8 mouse cellular contexts compared by ENCODE assay signal in genomic region chr9:22327099-22327474, GRCm38 (mm10). TPM values are rescaled to one million over a fixed set of nuclear protein-coding genes. Genes with fewer than 3 reads are reported as not detected.
DNase-seq lines count a peak whose midpoint lies in the region; ATAC-seq and TF ChIP-seq lines count a peak whose summit lies in the region.

No protein-coding gene starts in this region.

- peak overlapping the region; percentile 59 for H3K4me3 ChIP-seq in layer of hippocampus, adult 2 months
- H3K4me3 ChIP-seq in limb, embryonic 11.5 days (ENCODE audit: low read depth, low read length) = peak overlapping the region; percentile 42; the same call in 1 of the 2 replicates
- H3K4me3 ChIP-seq in midbrain, embryonic 13.5 days (replicated peaks) = peak overlapping the region; percentile 44

- H3K9ac ChIP-seq in limb, embryonic 11.5 days (ENCODE audit: low read length) = peak overlapping the region; percentile 53
- H3K9ac ChIP-seq in midbrain, embryonic 13.5 days (replicated peaks) = peak overlapping the region; percentile 54

- ATAC-seq in limb, embryonic 11.5 days (ENCODE audit: insufficient number of reproducible peaks, low FRiP score, low TSS enrichment, low read depth) = no peak
- no peak for ATAC-seq in midbrain, embryonic 13.5 days

- H3K36me3 ChIP-seq in limb, embryonic 11.5 days (ENCODE audit: control insufficient read depth, insufficient read depth, low read length) = no peaks in the 10 kb centered on the region
- H3K36me3 ChIP-seq in midbrain, embryonic 13.5 days = 0 out of 2 replicates have a peak, but pooled peaks cover under 1% of the 10 kb centered on the region

- no peak for TF ChIP-seq CTCF in layer of hippocampus, adult 2 months (conservative IDR thresholded peaks at IDR 0.05)

- intact Hi-C loops in heart, postnatal 36 days (cut with DNase I) = loop anchor here (5.0 kb wide), 1 partner anchor 60 kb away; the partner anchor contains the start of gene Anln

- DNase-seq in layer of hippocampus, adult 2 months (ENCODE audit: low spot score in 2 of 2) = no peak
- no peak for DNase-seq in layer of hippocampus, postnatal 25 days (ENCODE audit: extremely low spot score in 1 of 2, low spot score in 1 of 2)
- peak; percentile 50 to 74 for DNase-seq in cerebellum, postnatal 25 days
- peak; percentile 18 to 27 for DNase-seq in heart, postnatal 36 days
- DNase-seq in limb, embryonic 11.5 days (ENCODE audit: low spot score) = no peak
- no peak for DNase-seq in left cerebral cortex, adult 9 months (ENCODE audit: low spot score in 2 of 2)
- DNase-seq in thymus, postnatal 0 days (ENCODE audit: low spot score) = no peak

- H3K9me3 ChIP-seq in limb, embryonic 11.5 days (ENCODE audit: control insufficient read depth, low read length) = no peaks in the 10 kb centered on the region
- H3K9me3 ChIP-seq in midbrain, embryonic 13.5 days = no peaks in the 10 kb centered on the region

- H3K27me3 ChIP-seq in limb, embryonic 11.5 days (ENCODE audit: control insufficient read depth, insufficient read depth, low read length) = no peaks in the 10 kb centered on the region
- no peaks in the 10 kb centered on the region for H3K27me3 ChIP-seq in midbrain, embryonic 13.5 days

- peaks cover 5% of the 10 kb centered on the region; the same call in 1 of the 2 replicates for H3K4me1 ChIP-seq in limb, embryonic 11.5 days (ENCODE audit: control insufficient read depth, insufficient read depth, low read length)
- peaks cover 11% of the 10 kb centered on the region for H3K4me1 ChIP-seq in midbrain, embryonic 13.5 days (replicated peaks)

- H3K27ac ChIP-seq in layer of hippocampus, adult 2 months = peak overlapping the region; percentile 61; the same call in 1 of the 2 replicates
- H3K27ac ChIP-seq in limb, embryonic 11.5 days (replicated peaks; ENCODE audit: low read depth, low read length) = no peak overlapping the region
- H3K27ac ChIP-seq in midbrain, embryonic 13.5 days = no peak overlapping the region

- peak overlapping the region; percentile 81 for H3K4me2 ChIP-seq in limb, embryonic 11.5 days (ENCODE audit: low read depth, severe bottlenecking)
- peak overlapping the region; percentile 79 for H3K4me2 ChIP-seq in midbrain, embryonic 13.5 days (replicated peaks)

- WGBS in limb, embryonic 11.5 days = 19% methylated on average over 9 of the region's 9 CpGs
- 16% methylated on average over 9 of the region's 9 CpGs for WGBS in midbrain, embryonic 13.5 days

RNA-seq across cellular contexts. Expression of gene Zfp810, which starts 19.6 kb away (rescaled TPM):
- 10 to 100 TPM; 19.9 to 23.2 TPM for total RNA-seq in layer of hippocampus, adult 2 months (2021)
- 10 to 100 TPM; 16.0 to 17.8 TPM for total RNA-seq in layer of hippocampus, postnatal 25 days (2021)
- 1 to 10 TPM; 6.3 to 8.2 TPM for total RNA-seq in heart, postnatal 36 days (2021)
- polyA plus RNA-seq in limb, embryonic 11.5 days (2014; fragmentation: Nextera tagmentation; extraction: Ambion mirVana) = 30.8 and 36.4 TPM in 2 replicates
- 39.9 and 43.3 TPM in 2 replicates for polyA plus RNA-seq in midbrain, embryonic 13.5 days (2015; fragmentation: Nextera tagmentation; extraction: Ambion mirVana)
- 17.0 and 17.7 TPM in 2 replicates for polyA plus RNA-seq in thymus, postnatal 0 days (2015; fragmentation: Nextera tagmentation; extraction: Ambion mirVana)

Comparison
In these comparisons a context has a peak if more than half of its experiments do, and no peak if none do; other contexts are left out.
1. DNase-seq: peak in cerebellum, postnatal 25 days (2 of 2) and heart, postnatal 36 days (2 of 2); none in layer of hippocampus, adult 2 months (0 of 2), layer of hippocampus, postnatal 25 days (0 of 2), limb, embryonic 11.5 days (single experiment), left cerebral cortex, adult 9 months (0 of 2) and thymus, postnatal 0 days (single experiment).
2. Peak in every context shown above with its lines, with median percentiles within 50 percentile points of each other: H3K4me3 ChIP-seq.